Mouse (Mus musculus) T-helper 17 cell (primary cell): ENCODE measurements at regions not wholly inside any gene's neighbourhood (a gene's known extent, or its start where the extent isn't known, plus 50 kb on each side); places are given as distances from the start of the nearest gene placed in this dataset.

Source experiments
- in situ Hi-C, 2 experiments: fragments of 300-600 bp; cut with MboI, MseI; formaldehyde crosslinking; loops; 1 replicate in 1 of 2; 2 replicates in 1 of 2; pipeline ENCODE4 v1.15.1; 2025; ENCODE audit warnings: high pct_unique_total_duplicates in 2 of 2

- in situ Hi-C loops, result no loop called here
Observed at GRCm38 (mm10) chr3:42129821-42130560, 387.6 kb downstream of the D3Ertd751e start.

- in situ Hi-C loops, result no loop called here
Observed at GRCm38 (mm10) chr3:42132322-42132721, 389.9 kb downstream of the D3Ertd751e start.

- in situ Hi-C loops, result loop anchor here (10.0 kb wide), 2 partner anchors 311 to 401 kb away; no protein-coding TSS in a partner anchor
Observed at GRCm38 (mm10) chr3:42153372-42153771, 411.0 kb downstream of the D3Ertd751e start.

DNA sequence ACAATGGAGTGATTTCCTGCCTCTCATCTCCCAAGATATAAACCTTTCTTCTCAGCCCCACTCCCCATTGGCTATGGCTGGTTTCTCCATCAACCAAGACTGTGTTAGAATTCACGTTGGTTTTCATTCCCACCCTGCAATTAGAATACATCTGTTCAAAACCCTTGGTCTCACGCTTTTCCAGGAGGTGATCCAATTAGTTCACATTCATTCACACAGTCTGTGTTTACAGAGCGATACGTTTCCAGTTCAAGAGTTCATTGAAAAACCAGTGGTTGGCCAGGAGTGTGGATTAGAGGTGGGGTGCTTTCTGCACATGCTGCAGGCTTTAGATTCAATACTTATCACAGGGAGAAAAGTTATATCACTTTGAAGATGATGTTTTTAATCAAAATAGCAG, 412.5 kb downstream of the D3Ertd751e start:
- in situ Hi-C loops, result loop anchor here (10.0 kb wide), 2 partner anchors 310 to 400 kb away; no protein-coding TSS in a partner anchor

DNA sequence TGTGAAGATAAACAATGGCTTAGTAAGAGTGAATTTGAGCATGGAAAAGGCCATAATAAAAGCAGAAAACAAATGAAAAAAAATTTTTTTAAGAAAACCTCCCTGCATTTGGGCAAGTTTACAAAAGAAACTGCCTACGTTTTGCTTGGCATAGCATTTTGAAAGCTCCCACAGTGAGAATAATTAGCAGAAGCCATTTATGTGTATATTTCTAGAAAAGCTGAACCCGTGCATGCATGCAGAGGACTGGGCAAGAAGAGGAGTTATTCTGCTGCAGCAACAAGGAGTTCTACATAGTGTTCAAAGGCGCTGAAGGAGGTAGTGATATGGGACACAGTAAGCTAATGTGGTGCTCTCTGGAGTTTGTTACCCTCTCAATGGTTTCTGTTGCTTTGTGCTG, 421.3 kb downstream of the D3Ertd751e start:
- in situ Hi-C loops, result no loop called here

- in situ Hi-C loops, result no loop called here
Observed at GRCm38 (mm10) chr3:42199206-42199605, 456.8 kb downstream of the D3Ertd751e start.

GRCm38 (mm10) chr3:42201373-42201772, 459.0 kb downstream of the D3Ertd751e start:
- in situ Hi-C loops, result no loop called here

- in situ Hi-C loops, result no loop called here
Observed at GRCm38 (mm10) chr3:42205640-42206039, 463.2 kb downstream of the D3Ertd751e start.

DNA sequence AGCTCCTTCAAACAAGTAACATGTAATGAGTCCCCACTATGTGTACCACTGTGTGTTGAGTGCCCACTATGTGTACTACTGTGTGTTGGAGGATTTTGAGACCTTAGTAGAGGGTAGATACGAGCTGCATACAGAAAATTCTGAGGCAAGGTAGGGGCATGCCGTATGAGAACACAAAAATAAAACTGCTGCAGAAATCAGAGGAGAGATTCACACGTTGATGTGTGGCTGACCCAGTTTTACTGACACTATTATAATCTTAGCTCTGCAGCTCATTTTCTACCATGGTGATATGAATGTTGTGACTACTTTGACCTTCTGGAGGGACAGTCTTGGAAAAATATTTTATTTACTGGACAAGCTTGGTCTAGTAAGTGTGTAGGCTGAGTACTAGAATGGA, 469.0 kb downstream of the D3Ertd751e start:
- in situ Hi-C loops, result no loop called here

GRCm38 (mm10) chr3:42212456-42212855, 470.0 kb downstream of the D3Ertd751e start:
- in situ Hi-C loops, result no loop called here

GRCm38 (mm10) chr3:42213163-42213562, 470.8 kb downstream of the D3Ertd751e start:
- in situ Hi-C loops, result no loop called here

GRCm38 (mm10) chr3:42214624-42215276, 472.3 kb downstream of the D3Ertd751e start:
- in situ Hi-C loops, result no loop called here

DNA sequence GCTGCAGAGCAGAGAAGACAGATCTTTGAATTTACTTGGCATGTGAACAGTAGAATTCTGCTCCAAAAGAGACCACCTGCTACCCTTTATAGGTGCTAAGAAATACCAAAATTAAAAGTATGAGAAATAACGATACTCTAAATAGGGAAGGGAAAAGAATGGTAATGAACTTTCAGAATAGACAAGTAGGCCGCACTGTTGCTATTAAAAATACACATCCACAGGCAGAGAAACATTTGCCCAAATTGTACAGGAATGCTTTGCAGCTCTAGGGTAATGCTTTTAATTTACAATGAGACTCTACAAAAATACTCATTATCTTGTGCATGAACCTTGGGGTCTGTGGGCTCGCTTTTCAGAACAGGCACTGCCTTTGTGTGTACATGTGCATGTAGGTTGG, 476.3 kb downstream of the D3Ertd751e start:
- in situ Hi-C loops, result no loop called here

DNA sequence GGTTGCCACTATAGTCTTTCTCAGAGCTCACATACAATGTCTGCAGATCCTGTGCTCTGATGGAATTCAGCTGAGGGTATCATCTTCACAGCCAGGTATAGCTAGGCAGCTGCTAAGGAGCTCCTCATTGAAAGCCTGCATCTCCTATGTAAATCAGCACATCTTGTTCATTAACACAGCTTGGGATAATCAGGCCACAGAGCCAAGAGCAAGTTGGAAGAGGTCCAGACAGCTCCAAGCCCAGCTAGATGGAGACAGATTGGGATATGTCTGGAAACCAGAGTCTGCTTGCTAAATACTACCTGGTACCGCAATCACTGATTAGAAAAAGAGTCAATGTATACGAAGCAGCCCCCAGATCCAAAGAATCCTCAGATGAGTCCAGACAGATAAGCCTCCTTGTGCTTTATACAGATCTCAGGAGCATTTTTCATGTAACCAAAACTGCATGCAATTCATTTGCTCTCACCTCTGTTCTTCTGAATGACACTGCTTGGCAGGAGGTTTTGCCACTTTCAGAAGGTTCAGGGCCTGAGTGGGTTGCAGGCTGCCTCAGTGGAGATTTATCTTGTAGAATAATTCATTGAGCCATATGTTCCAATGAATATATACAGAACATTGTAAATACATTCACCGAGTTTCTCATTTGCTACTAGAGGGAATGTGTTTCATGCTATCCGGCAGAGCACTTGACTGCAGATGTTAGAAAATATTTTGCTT, 485.4 kb downstream of the D3Ertd751e start:
- in situ Hi-C loops, result no loop called here

GRCm38 (mm10) chr3:42228399-42228755, 486.0 kb downstream of the D3Ertd751e start:
- in situ Hi-C loops, result no loop called here

- in situ Hi-C loops, result no loop called here
Observed at GRCm38 (mm10) chr3:42232268-42232667, 489.9 kb downstream of the D3Ertd751e start.

- in situ Hi-C loops, result no loop called here
Observed at GRCm38 (mm10) chr3:42233756-42234155, 491.3 kb downstream of the D3Ertd751e start.

DNA sequence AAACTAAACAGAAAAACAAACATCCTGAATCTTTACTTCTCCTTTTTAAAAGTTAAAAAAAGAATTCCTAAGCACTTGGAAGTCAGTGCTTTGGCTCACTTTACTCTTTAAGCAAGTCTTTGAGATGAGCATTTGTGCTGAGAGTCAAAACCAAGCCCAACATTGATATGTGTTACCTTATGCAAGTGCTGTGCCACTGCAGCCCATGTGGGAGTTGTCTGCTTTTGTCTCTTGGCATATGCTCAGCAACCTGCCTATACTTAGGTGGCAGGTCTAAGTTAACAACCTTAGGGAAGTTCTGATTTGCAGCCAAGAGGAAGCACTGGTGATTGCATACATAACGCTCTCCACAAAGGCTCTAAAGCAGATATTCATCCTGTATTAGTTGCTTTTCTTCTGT, 493.1 kb downstream of the D3Ertd751e start:
- in situ Hi-C loops, result no loop called here
